ENCODE assay signal across 8 mouse cellular contexts in genomic region chrX:20425140-20425838, GRCm38 (mm10). TPM values are rescaled to one million over a fixed set of nuclear protein-coding genes. Genes with fewer than 3 reads are reported as not detected.
DNase-seq lines count a peak whose midpoint lies in the region; ATAC-seq and TF ChIP-seq lines count a peak whose summit lies in the region.

Jade3 (plus strand) TSS chrX:20425688.

- peak within 1 kb of the TSS; percentile 60 for H3K9ac ChIP-seq in hindbrain, postnatal 0 days (replicated peaks; ENCODE audit: low read length)

- H3K4me1 ChIP-seq in hindbrain, postnatal 0 days (ENCODE audit: insufficient read depth, low read length): no peaks in the 10 kb centered on the region
- H3K4me1 ChIP-seq in megakaryocyte, embryonic 14.5 days: peaks cover 4% of the 10 kb centered on the region; the same call in 1 of the 2 replicates

- no peaks in the 10 kb centered on the region for H3K36me3 ChIP-seq in hindbrain, postnatal 0 days (ENCODE audit: insufficient read depth, low read length)
- peaks cover 5% of the 10 kb centered on the region for H3K36me3 ChIP-seq in megakaryocyte, embryonic 14.5 days (replicated peaks; ENCODE audit: low read length)

- H3K4me2 ChIP-seq in hindbrain, postnatal 0 days (ENCODE audit: low read depth, low read length): peak within 1 kb of the TSS; percentile 56

- H3K9me3 ChIP-seq in hindbrain, postnatal 0 days (ENCODE audit: low read length): no peaks in the 10 kb centered on the region
- H3K9me3 ChIP-seq in megakaryocyte, embryonic 14.5 days: peaks cover 3% of the 10 kb centered on the region; the same call in 1 of the 2 replicates

- 18% methylated on average over 34 of the region's 67 CpGs for WGBS in hindbrain, postnatal 0 days

- no peaks in the 10 kb centered on the region for H3K27me3 ChIP-seq in hindbrain, postnatal 0 days (ENCODE audit: insufficient read depth, low read length)
- H3K27me3 ChIP-seq in megakaryocyte, embryonic 14.5 days (replicated peaks): no peaks in the 10 kb centered on the region

- peak within 1 kb of the TSS; percentile 84 for H3K4me3 ChIP-seq in gastrocnemius, adult 2 months
- H3K4me3 ChIP-seq in hindbrain, postnatal 0 days (ENCODE audit: low read length): peak within 1 kb of the TSS; percentile 63
- H3K4me3 ChIP-seq in megakaryocyte, embryonic 14.5 days (replicated peaks): peak within 1 kb of the TSS; percentile 96

- peak; percentile 5; the same call in 1 of the 2 replicates for TF ChIP-seq CTCF in gastrocnemius, adult 2 months (IDR thresholded peaks at IDR 0.05)
- peak; percentile 9; the same call in 1 of the 2 replicates for TF ChIP-seq CTCF in hindbrain, postnatal 0 days (IDR thresholded peaks at IDR 0.05; ENCODE audit: low read depth)

- intact Hi-C loops in gastrocnemius, adult 2 months (cut with DNase I): loop anchor here (10.0 kb wide), 1 partner anchor 60 kb away; the partner anchor contains the start of gene Rp2

- peak; percentile 22 to 58 for DNase-seq in cerebellum, postnatal 4 days (ENCODE audit: low spot score in 2 of 2)
- DNase-seq in gastrocnemius, adult 2 months: peak; percentile 81
- peak; percentile 75 for DNase-seq in hindbrain, postnatal 0 days (ENCODE audit: low spot score)
- peak; percentile 19 to 50 for DNase-seq in left cerebral cortex, adult 9 months (ENCODE audit: low spot score in 2 of 2)
- peak; percentile 75 to 78 for DNase-seq in right cerebral cortex, postnatal 10 days (ENCODE audit: low spot score in 2 of 2)
- peak; percentile 78 for DNase-seq in urinary bladder, postnatal 14 days (ENCODE audit: low spot score)

- ATAC-seq in activated CD4-positive, CD25-positive, alpha-beta regulatory T cell, adult 4 months: peak; percentile 77
- ATAC-seq in hindbrain, postnatal 0 days: peak; percentile 96

- H3K27ac ChIP-seq in gastrocnemius, adult 2 months: peak within 1 kb of the TSS; percentile 76
- peak within 1 kb of the TSS; percentile 83 for H3K27ac ChIP-seq in hindbrain, postnatal 0 days

RNA-seq across cellular contexts. Expression of gene Jade3, which starts in this region (rescaled TPM):
- polyA plus RNA-seq in activated CD4-positive, CD25-positive, alpha-beta regulatory T cell, adult 4 months (2017; shearing (Covaris generic)): 1 to 10 TPM in 1 of 2 experiments, under 1 TPM in 1; 0.97 to 1.9 TPM
- total RNA-seq in gastrocnemius, adult 2 months (2021): under 1 TPM; 0.36 to 0.41 TPM
- 4.9 and 5.9 TPM in 2 replicates for total RNA-seq in hindbrain, postnatal 0 days (2014; rRNA removed)
- polyA plus RNA-seq in hindbrain, postnatal 0 days (2015; fragmentation: Nextera tagmentation; extraction: Ambion mirVana): 2.3 and 2.6 TPM in 2 replicates
- polyA plus RNA-seq in megakaryocyte, embryonic 14.5 days (2012; ENCODE audit: insufficient read depth, low replicate concordance): 0.26 TPM in 1 of 2 replicates, not detected in the other

Comparison
In these comparisons a context has a peak if more than half of its experiments do, and no peak if none do; other contexts are left out.
1. Peak in every context shown above with its lines: DNase-seq, ATAC-seq, H3K4me3 ChIP-seq and H3K27ac ChIP-seq.
2. Peak in DNase-seq, H3K4me3 ChIP-seq and H3K27ac ChIP-seq in gastrocnemius, adult 2 months; RNA of the gene not detected or under 1 TPM.